Mouse (Mus musculus) kidney, postnatal 0 days (tissue): Measurements from ENCODE around the gene Cebpb. TPM values are rescaled to one million over a fixed set of nuclear protein-coding genes. Genes with fewer than 3 reads are reported as not detected.
A peak's percentile ranks its signal among the peaks of the same experiment; 100 is the strongest.

Experiments used
- ATAC-seq: fragments of 200-750 bp; cut with Nextera tagmentation; replicated peaks from 2 replicates; pipeline ENCODE4 v1.8.0; 2017; ENCODE audit warnings: low read depth, moderate number of reproducible peaks, moderate TSS enrichment, moderate library complexity; ENCODE audit not compliant: low FRiP score
- DNase-seq: peaks from one replicate; pipeline ENCODE4 v3.0.0-alpha.2; 2016; ENCODE audit warnings: low spot score
- H3K27ac ChIP-seq: fragments of 300-500 bp; sonication (generic); 2 replicates; pipeline ENCODE4 v1.5.1; 2014; ENCODE audit warnings: mild to moderate bottlenecking
- H3K27me3 ChIP-seq: fragments of 300-500 bp; sonication (generic); 2 replicates; pipeline ENCODE4 v1.6.1; 2014; ENCODE audit warnings: low read length, mixed read lengths; ENCODE audit not compliant: insufficient read depth
- H3K36me3 ChIP-seq: fragments of 300-500 bp; sonication (generic); 2 replicates; pipeline ENCODE4 v1.6.1; 2014; ENCODE audit warnings: low read length, mixed read lengths; ENCODE audit not compliant: insufficient read depth
- H3K4me1 ChIP-seq: fragments of 300-500 bp; sonication (generic); replicated peaks from 2 replicates; pipeline ENCODE4 v1.6.1; 2014; ENCODE audit warnings: antibody characterized with exemption, low read length, mixed read lengths; ENCODE audit not compliant: insufficient read depth
- H3K4me2 ChIP-seq: fragments of 300-500 bp; sonication (generic); 2 replicates; pipeline ENCODE4 v1.6.1; 2014; ENCODE audit warnings: mild to moderate bottlenecking, low read length, moderate library complexity, mixed read lengths
- H3K4me3 ChIP-seq: fragments of 300-500 bp; sonication (generic); replicated peaks from 2 replicates; pipeline ENCODE4 v1.5.1; 2014; ENCODE audit warnings: low read depth, low read length
- H3K9ac ChIP-seq: fragments of 300-500 bp; sonication (generic); 2 replicates; pipeline ENCODE4 v1.6.1; 2014; ENCODE audit warnings: low read depth, low read length
- H3K9me3 ChIP-seq: fragments of 300-500 bp; sonication (generic); replicated peaks from 2 replicates; pipeline ENCODE4 v1.6.1; 2016; ENCODE audit warnings: low read length, inconsistent platforms, mixed read lengths
- CTCF ChIP-seq: IDR thresholded peaks from 2 replicates; pipeline ENCODE4 v1.5.1; 2016; ENCODE audit warnings: antibody characterized with exemption, low read depth, mild to moderate bottlenecking, moderate library complexity
- WGBS: fragments of 180-500 bp; shearing (Covaris S2); extraction: QIAGEN DNeasy Blood & Tissue Kit; methylation state at CpG from one replicate; pipeline ENCODE4 v1.1.7; 2014; 5-methylcytosine and 5-hydroxymethylcytosine counted together
- polyA plus RNA-seq: library from polyadenylated mRNA; unstranded; fragments of >200 nt; fragmentation: Nextera tagmentation; extraction: Ambion mirVana; gene quantifications from 2 replicates; pipeline ENCODE4 v1.2.1, GENCODE M21; 2015

The Cebpb gene
- polyA plus RNA-seq, 1 experiment from 2014 or later = 22.2 TPM

DNA sequence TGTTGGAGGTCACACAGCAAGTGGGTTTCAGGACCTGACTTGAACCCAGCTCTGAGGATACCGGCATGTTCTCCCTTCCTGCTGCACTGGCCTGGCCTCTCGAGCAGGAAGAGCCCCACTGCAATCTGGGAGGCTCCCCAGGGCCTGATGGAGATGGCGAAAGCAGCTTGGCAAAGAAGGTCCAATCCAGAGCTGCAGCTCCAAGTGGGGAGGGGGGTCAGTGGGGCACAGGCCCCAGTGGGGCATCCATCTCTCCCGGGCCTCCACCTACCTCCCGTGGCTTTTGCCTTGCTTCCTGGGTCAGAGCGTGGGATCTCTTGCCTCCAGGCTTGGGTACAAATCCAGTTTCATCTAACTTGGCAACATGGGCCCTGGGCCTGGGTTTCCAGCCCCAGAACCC is 13.4 kb downstream of the Cebpb start:
- DNase-seq = no peak
- no peak overlapping the region for H3K4me2 ChIP-seq
- no peak overlapping the region for H3K27ac ChIP-seq
- no peak overlapping the region for H3K4me3 ChIP-seq
- no peaks in the 10 kb centered on the region for H3K9me3 ChIP-seq
- H3K27me3 ChIP-seq = no peaks in the 10 kb centered on the region
- no peaks in the 10 kb centered on the region for H3K36me3 ChIP-seq
- WGBS = 78% methylated on average over 6 of the region's 6 CpGs
- no peak for TF ChIP-seq CTCF
- 0 out of 2 replicates have a peak, but pooled peaks cover 4% of the 10 kb centered on the region for H3K4me1 ChIP-seq
- no peak overlapping the region for H3K9ac ChIP-seq
- no peak for ATAC-seq

DNA sequence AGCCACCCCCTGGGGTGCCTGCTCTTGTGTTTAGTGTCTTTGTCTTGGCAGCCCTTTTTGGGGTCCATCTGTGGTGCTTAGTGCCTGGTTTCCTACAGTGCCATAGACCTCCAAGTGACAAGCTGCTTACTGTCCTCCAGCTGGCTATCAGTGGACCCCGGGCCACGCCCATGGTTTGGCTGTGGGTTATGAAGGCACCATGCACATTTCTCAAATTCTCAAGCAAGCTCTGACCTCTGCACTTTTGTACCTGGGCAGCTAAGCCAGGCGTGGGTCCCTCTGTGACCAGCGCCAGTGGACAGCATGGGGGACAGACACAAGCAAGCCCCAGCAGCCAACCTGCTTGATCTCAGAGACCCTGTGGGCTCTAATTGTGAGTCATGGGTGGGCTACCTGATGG is 15.7 kb downstream of the Cebpb start:
- TF ChIP-seq CTCF = no peak
- Histone ChIP-seq H3K27me3 (no peaks in the 10 kb centered on the region), H3K4me2 (no peak overlapping the region), H3K27ac (no peak overlapping the region), H3K9ac (no peak overlapping the region), H3K4me1 (0 out of 2 replicates have a peak, but pooled peaks cover 4% of the 10 kb centered on the region), H3K4me3 (no peak overlapping the region), H3K36me3 (no peaks in the 10 kb centered on the region), H3K9me3 (no peaks in the 10 kb centered on the region)
- ATAC-seq = no peak
- DNase-seq = no peak
- WGBS = 87% methylated on average over 4 of the region's 4 CpGs

DNA sequence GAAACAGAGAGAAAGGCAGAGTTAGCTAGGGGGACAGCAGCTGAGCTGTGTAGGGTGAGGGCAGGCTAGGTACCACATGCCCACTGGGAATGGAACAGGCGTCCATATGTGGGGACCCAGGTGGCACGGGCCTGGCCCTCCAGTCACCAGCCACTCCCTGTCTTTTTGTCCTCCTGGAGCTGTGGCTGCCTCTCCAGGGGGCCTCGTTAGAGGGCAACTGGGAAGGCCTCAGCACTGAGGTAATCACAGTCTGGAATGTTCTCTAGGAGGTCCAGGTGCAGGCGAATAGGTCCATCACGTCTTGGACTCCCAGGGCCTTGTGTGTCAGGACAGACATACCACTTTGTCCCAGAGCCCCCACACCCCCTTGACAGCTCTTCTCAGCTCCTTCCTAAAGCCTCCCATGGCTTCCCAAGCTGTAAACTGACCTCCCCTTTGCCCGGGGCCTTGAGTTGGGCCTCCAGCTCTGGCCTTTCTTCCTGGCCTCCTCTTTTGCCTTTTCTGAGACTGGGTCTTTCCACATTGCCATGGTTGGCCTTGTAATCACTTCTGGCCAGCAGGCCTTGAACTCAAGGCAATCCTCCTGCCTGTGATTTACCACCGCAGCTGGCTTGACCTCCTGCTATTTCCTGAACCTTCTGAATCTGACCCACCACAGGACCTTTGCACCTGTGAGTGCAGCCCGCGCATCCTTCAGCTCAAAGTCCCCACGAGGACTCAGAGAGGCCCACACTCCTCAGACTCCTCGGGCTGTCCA is 17.6 kb downstream of the Cebpb start:
- Histone ChIP-seq H3K27me3 (no peaks in the 10 kb centered on the region), H3K4me1 (0 out of 2 replicates have a peak, but pooled peaks cover 4% of the 10 kb centered on the region), H3K4me2 (no peak overlapping the region), H3K9ac (no peak overlapping the region), H3K36me3 (no peaks in the 10 kb centered on the region), H3K4me3 (no peak overlapping the region), H3K27ac (no peak overlapping the region), H3K9me3 (no peaks in the 10 kb centered on the region)
- no peak for TF ChIP-seq CTCF
- DNase-seq (no peak), ATAC-seq (peak; percentile 29; the same call in 1 of the 2 replicates)
- 64% methylated on average over 11 of the region's 11 CpGs for WGBS

DNA sequence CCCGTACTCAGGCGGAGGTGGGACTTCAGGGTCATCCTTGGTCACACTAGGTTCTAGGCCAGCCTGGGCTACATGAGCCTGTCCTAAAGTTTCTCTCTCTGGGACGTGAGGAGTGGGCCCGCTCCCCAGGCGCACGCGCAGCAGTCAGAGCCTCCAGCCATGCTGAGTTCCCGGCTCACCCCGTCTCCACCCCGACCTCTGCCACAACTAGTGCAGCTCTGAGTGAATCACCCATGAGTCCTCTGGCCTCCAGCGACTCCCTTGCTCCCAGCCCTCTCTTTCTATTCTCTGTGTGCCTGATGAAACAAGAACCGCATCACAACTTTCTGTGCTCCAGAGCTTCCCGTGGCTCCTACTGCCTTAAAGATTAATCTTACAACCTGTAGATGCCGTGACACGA is 19.7 kb downstream of the Cebpb start:
- no peak overlapping the region for H3K4me2 ChIP-seq

DNA sequence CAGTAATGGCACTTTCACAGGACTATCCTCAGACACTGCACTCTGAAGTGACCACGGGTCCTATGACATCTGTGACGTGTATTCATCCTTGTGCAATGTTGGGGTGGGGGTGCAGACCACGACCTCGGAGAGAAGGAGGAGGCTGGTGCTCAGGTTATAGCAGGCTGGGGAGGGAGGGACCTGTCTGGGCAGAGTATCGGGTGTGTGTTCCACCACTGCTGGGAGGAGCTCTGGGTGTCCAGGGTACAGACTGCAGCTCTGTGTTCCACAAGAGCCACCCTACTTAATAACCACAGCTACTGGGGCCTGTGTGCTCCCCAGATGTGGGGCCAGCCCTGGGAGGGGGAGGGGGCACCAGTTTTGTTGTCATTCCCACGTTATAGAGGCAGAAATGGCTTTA is 21.3 kb downstream of the Cebpb start:
- Histone ChIP-seq H3K4me1 (peaks cover 7% of the 10 kb centered on the region), H3K9me3 (no peaks in the 10 kb centered on the region), H3K36me3 (no peaks in the 10 kb centered on the region), H3K27ac (no peak overlapping the region), H3K4me3 (no peak overlapping the region), H3K27me3 (no peaks in the 10 kb centered on the region), H3K9ac (no peak overlapping the region), H3K4me2 (no peak overlapping the region)
- no peak for TF ChIP-seq CTCF
- DNase-seq (no peak), ATAC-seq (no peak)
- WGBS = 59% methylated on average over 6 of the region's 6 CpGs

More for the DNA sequence above, 19.7 kb downstream of the Cebpb start:
- H3K36me3 ChIP-seq = no peaks in the 10 kb centered on the region
- H3K27me3 ChIP-seq = no peaks in the 10 kb centered on the region
- H3K4me1 ChIP-seq = peaks cover 6% of the 10 kb centered on the region
- no peaks in the 10 kb centered on the region for H3K9me3 ChIP-seq
- no peak overlapping the region for H3K27ac ChIP-seq
- H3K9ac ChIP-seq = no peak overlapping the region
- DNase-seq = no peak
- no peak overlapping the region for H3K4me3 ChIP-seq
- no peak for TF ChIP-seq CTCF
- no peak for ATAC-seq
- 57% methylated on average over 15 of the region's 15 CpGs for WGBS

DNA sequence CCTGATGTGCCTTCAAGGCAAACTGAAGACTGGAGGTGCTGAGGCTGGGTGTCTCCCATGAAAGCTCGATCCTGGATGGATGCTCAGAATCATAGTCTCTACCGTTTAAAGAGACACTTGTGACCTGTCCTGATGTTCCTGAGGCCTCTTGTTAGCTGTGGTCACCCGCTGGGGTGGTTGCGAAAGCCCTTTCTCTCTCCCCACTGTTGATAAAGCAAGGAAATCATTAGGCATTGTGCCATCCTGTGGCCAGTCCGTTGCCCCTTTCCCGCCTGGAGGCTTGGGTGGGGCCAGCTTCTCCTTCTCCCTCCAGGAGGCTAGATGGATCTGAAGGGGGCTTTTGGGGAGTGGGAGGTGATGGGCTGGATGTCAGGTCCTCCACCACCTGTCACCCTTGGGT is 21.9 kb downstream of the Cebpb start:
- no peak overlapping the region for H3K27ac ChIP-seq
- no peaks in the 10 kb centered on the region for H3K36me3 ChIP-seq
- H3K4me2 ChIP-seq = no peak overlapping the region
- ATAC-seq (no peak), DNase-seq (no peak)
- no peaks in the 10 kb centered on the region for H3K9me3 ChIP-seq
- 62% methylated on average over 6 of the region's 6 CpGs for WGBS
- H3K4me3 ChIP-seq = no peak overlapping the region
- no peaks in the 10 kb centered on the region for H3K27me3 ChIP-seq
- H3K9ac ChIP-seq = no peak overlapping the region
- peaks cover 7% of the 10 kb centered on the region for H3K4me1 ChIP-seq
- no peak for TF ChIP-seq CTCF
